12 mouse cellular contexts compared by ENCODE assay signal in genomic region chr8:48776081-48776480, GRCm38 (mm10).
A peak's percentile ranks its signal among the peaks of the same experiment; 100 is the strongest.
DNase-seq lines count a peak whose midpoint lies in the region; ATAC-seq lines count a peak whose summit lies in the region.
"Had no signal": no experiment of that assay in that cellular context is flagged by ENCODE, and none has a peak within 500 bp of the region (broad histone marks: within the 10 kb centered on the region; RNA-seq: fewer than 3 reads in every experiment).

No protein-coding gene starts in this region.

- H3K27me3 ChIP-seq in heart, embryonic 12.5 days (replicated peaks): peaks cover 68% of the 10 kb centered on the region
- H3K27me3 ChIP-seq in forebrain, embryonic 15.5 days: no peaks in the 10 kb centered on the region
- H3K27me3 ChIP-seq in midbrain, embryonic 12.5 days: 0 out of 2 replicates have a peak, but pooled peaks cover 2% of the 10 kb centered on the region
- H3K27me3 ChIP-seq: stomach, embryonic 15.5 days had no signal

- peaks cover 13% of the 10 kb centered on the region; the same call in 1 of the 2 replicates for H3K4me1 ChIP-seq in heart, embryonic 12.5 days (replicated peaks)
- peaks cover 8% of the 10 kb centered on the region for H3K4me1 ChIP-seq in forebrain, embryonic 15.5 days
- peaks cover 24% of the 10 kb centered on the region for H3K4me1 ChIP-seq in midbrain, embryonic 12.5 days
- H3K4me1 ChIP-seq: stomach, embryonic 15.5 days had no signal

- peak overlapping the region; percentile 60 for H3K4me2 ChIP-seq in heart, embryonic 12.5 days
- peak overlapping the region; percentile 21 for H3K4me2 ChIP-seq in forebrain, embryonic 15.5 days (replicated peaks)
- H3K4me2 ChIP-seq in midbrain, embryonic 12.5 days (replicated peaks): peak overlapping the region; percentile 47

- no peak overlapping the region for H3K9ac ChIP-seq in heart, embryonic 12.5 days
- no peak overlapping the region for H3K9ac ChIP-seq in forebrain, embryonic 15.5 days (replicated peaks)
- H3K9ac ChIP-seq in midbrain, embryonic 12.5 days (replicated peaks): no peak overlapping the region; the same call in 1 of the 2 replicates
- H3K9ac ChIP-seq: stomach, embryonic 15.5 days had no signal

- no peaks in the 10 kb centered on the region for H3K9me3 ChIP-seq in heart, embryonic 12.5 days (replicated peaks)
- no peaks in the 10 kb centered on the region for H3K9me3 ChIP-seq in forebrain, embryonic 15.5 days
- H3K9me3 ChIP-seq in midbrain, embryonic 12.5 days: no peaks in the 10 kb centered on the region
- H3K9me3 ChIP-seq: stomach, embryonic 15.5 days had no signal

- 35% methylated on average over 9 of the region's 9 CpGs for WGBS in heart, embryonic 12.5 days
- WGBS in forebrain, embryonic 15.5 days: 20% methylated on average over 9 of the region's 9 CpGs
- WGBS in midbrain, embryonic 12.5 days: 24% methylated on average over 9 of the region's 9 CpGs

- no peak for DNase-seq in heart, postnatal 25 days (ENCODE audit: low spot score)
- peak; percentile 24 for DNase-seq in R1 (ENCODE audit: low read depth, low spot score)
- no peak for DNase-seq in ovary, postnatal 10 days (ENCODE audit: low spot score)
- DNase-seq in thymus, postnatal 4 days: no peak
- DNase-seq in adrenal gland, postnatal 36 days: no peak
- DNase-seq: cerebellum, postnatal 25 days; heart, postnatal 36 days had no signal

- no peak overlapping the region for H3K27ac ChIP-seq in heart, embryonic 12.5 days (ENCODE audit: poor library complexity, severe bottlenecking)
- no peak overlapping the region for H3K27ac ChIP-seq in forebrain, embryonic 15.5 days (replicated peaks)
- H3K27ac ChIP-seq in midbrain, embryonic 12.5 days (replicated peaks): peak overlapping the region; percentile 65
- H3K27ac ChIP-seq: stomach, embryonic 15.5 days had no signal

- no peak overlapping the region; the same call in 1 of the 2 replicates for H3K4me3 ChIP-seq in heart, embryonic 12.5 days
- H3K4me3 ChIP-seq in forebrain, embryonic 15.5 days: peak overlapping the region; percentile 11
- peak overlapping the region; percentile 9; the same call in 1 of the 2 replicates for H3K4me3 ChIP-seq in midbrain, embryonic 12.5 days
- H3K4me3 ChIP-seq: stomach, embryonic 15.5 days had no signal

- 0 out of 2 replicates have a peak, but pooled peaks have one; percentile 59 for ATAC-seq in heart, embryonic 12.5 days (ENCODE audit: insufficient number of reproducible peaks, low FRiP score)
- peak; percentile 78 for ATAC-seq in forebrain, embryonic 15.5 days (replicated peaks)
- peak; percentile 68 for ATAC-seq in midbrain, embryonic 12.5 days (ENCODE audit: low FRiP score, low read depth)
- ATAC-seq: activated CD4-positive, CD25-positive, alpha-beta regulatory T cell, adult 4 months had no signal

- intact Hi-C loops in heart, postnatal 25 days (cut with DNase I): loop anchor here (10.0 kb wide), 1 partner anchor 779 kb away; no protein-coding TSS in a partner anchor

- no peaks in the 10 kb centered on the region for H3K36me3 ChIP-seq in heart, embryonic 12.5 days
- no peaks in the 10 kb centered on the region for H3K36me3 ChIP-seq in forebrain, embryonic 15.5 days
- peaks cover 10% of the 10 kb centered on the region for H3K36me3 ChIP-seq in midbrain, embryonic 12.5 days
- H3K36me3 ChIP-seq: stomach, embryonic 15.5 days had no signal
